Mouse (Mus musculus): ENCODE data around the gene Zfp735.

The Zfp735 gene

GRCm38 (mm10) chr11:73688478-73688877 lies at the start of gene Zfp735:
Gene Zfp735 (plus strand): TSS chr11:73688778.
- no peak for DNase-seq

- no peak for DNase-seq
These were observed 70.5 kb downstream of the Zfp735 start for GRCm38 (mm10) chr11:73759115-73759514.

All from heart, adult 11 months (tissue).